Mouse (Mus musculus) heart, embryonic 14.5 days (tissue): ENCODE data around the gene Katnbl1. TPM values are rescaled to one million over a fixed set of nuclear protein-coding genes. Genes with fewer than 3 reads are reported as not detected.

Experiments
- ATAC-seq: fragments of 200-750 bp; cut with Nextera tagmentation; 2 replicates; pipeline ENCODE4 v1.8.0; 2017; ENCODE audit warnings: low read depth, moderate TSS enrichment; ENCODE audit not compliant: insufficient number of reproducible peaks, insufficient read depth, low FRiP score
- H3K27ac ChIP-seq, 2 experiments: fragments of 200-500 bp in 1 of 2; fragments of 300-500 bp in 1 of 2; sonication (generic) in 1 of 2; replicated peaks in 1 of 2; 2 replicates each; pipeline ENCODE4 v1.5.1; 2012 to 2014; ENCODE audit warnings: low read depth in 2 of 2, low read length in 2 of 2, control low read depth in 1 of 2, mild to moderate bottlenecking in 1 of 2, mixed read lengths in 1 of 2; ENCODE audit not compliant: control insufficient read depth in 1 of 2, insufficient read depth in 1 of 2
- H3K27me3 ChIP-seq: fragments of 300-500 bp; sonication (generic); 2 replicates; pipeline ENCODE4 v1.6.1; 2014; ENCODE audit warnings: mild to moderate bottlenecking, low read length, control low read depth; ENCODE audit not compliant: control insufficient read depth, insufficient read depth
- H3K36me3 ChIP-seq: fragments of 300-500 bp; sonication (generic); 2 replicates; pipeline ENCODE4 v1.6.1; 2014; ENCODE audit warnings: mild to moderate bottlenecking, control low read depth, low read length, mixed read lengths; ENCODE audit not compliant: control insufficient read depth, insufficient read depth
- H3K4me1 ChIP-seq, 2 experiments: fragments of 200-500 bp in 1 of 2; fragments of 300-500 bp in 1 of 2; sonication (generic) in 1 of 2; 2 replicates each; pipeline ENCODE4 v1.6.1; 2012 to 2014; ENCODE audit warnings: low read length in 2 of 2, control low read depth in 1 of 2, mixed read lengths in 1 of 2; ENCODE audit not compliant: control insufficient read depth in 2 of 2, insufficient read depth in 2 of 2
- H3K4me2 ChIP-seq: fragments of 300-500 bp; sonication (generic); 2 replicates; pipeline ENCODE4 v1.6.1; 2014; ENCODE audit warnings: mild to moderate bottlenecking, low read length
- H3K4me3 ChIP-seq, 2 experiments: fragments of 200-500 bp in 1 of 2; fragments of 300-500 bp in 1 of 2; sonication (generic) in 1 of 2; 2 replicates each; pipeline ENCODE4 v1.5.1; 2012 to 2014; ENCODE audit warnings: low read length in 2 of 2, mild to moderate bottlenecking in 2 of 2, control low read depth in 1 of 2, low read depth in 1 of 2, moderate library complexity in 1 of 2; ENCODE audit not compliant: control insufficient read depth in 1 of 2, insufficient read depth in 1 of 2
- H3K9ac ChIP-seq: fragments of 300-500 bp; sonication (generic); 2 replicates; pipeline ENCODE4 v1.6.1; 2014; ENCODE audit warnings: mild to moderate bottlenecking, low read length
- H3K9me3 ChIP-seq: fragments of 300-500 bp; sonication (generic); 2 replicates; pipeline ENCODE4 v1.6.1; 2016; ENCODE audit warnings: low read length, control low read depth; ENCODE audit not compliant: control insufficient read depth
- WGBS: fragments of 180-500 bp; shearing (Covaris S2); extraction: QIAGEN DNeasy Blood & Tissue Kit; methylation state at CpG from one replicate; pipeline ENCODE4 v1.1.7; 2014; 5-methylcytosine and 5-hydroxymethylcytosine counted together
- polyA plus RNA-seq: library from polyadenylated mRNA; unstranded; fragments of >200 nt; fragmentation: Nextera tagmentation; extraction: Ambion mirVana; gene quantifications from 2 replicates; pipeline ENCODE4 v1.2.1, GENCODE M21; 2014

Katnbl1 gene
- polyA plus RNA-seq, 1 experiment from 2014 or later, result 22.4 TPM

GRCm38 (mm10) chr2:112374610-112375009 is 4.4 kb upstream of the Katnbl1 start:
- H3K9ac ChIP-seq, result no peak overlapping the region
- H3K4me2 ChIP-seq, result no peak overlapping the region
- no peak for ATAC-seq
- H3K27me3 ChIP-seq, result no peaks in the 10 kb centered on the region
- peak overlapping the region in 1 of 2 experiments; percentile 3; a peak in 1 of 4 replicates for H3K27ac ChIP-seq
- no peaks in the 10 kb centered on the region for H3K4me1 ChIP-seq
- H3K9me3 ChIP-seq, result no peaks in the 10 kb centered on the region
- no peaks in the 10 kb centered on the region for H3K36me3 ChIP-seq
- WGBS, result 27% methylated on average over 5 of the region's 5 CpGs
- no peak overlapping the region for H3K4me3 ChIP-seq

- H3K27ac ChIP-seq, result 0 out of 4 replicates have a peak overlapping the region, but pooled peaks of 1 of the 2 experiments have one; percentile 83
- H3K4me1 ChIP-seq, result peaks cover 0 to 7% of the 10 kb centered on the region in 2 experiments; a peak in 2 of 4 replicates
- no peaks in the 10 kb centered on the region for H3K9me3 ChIP-seq
- no peaks in the 10 kb centered on the region for H3K27me3 ChIP-seq
- peak overlapping the region; percentile 96 for H3K9ac ChIP-seq
- no peaks in the 10 kb centered on the region for H3K36me3 ChIP-seq
- 47% methylated on average over 8 of the region's 8 CpGs for WGBS
- no peak for ATAC-seq
- peak overlapping the region; percentile 78 for H3K4me2 ChIP-seq
- H3K4me3 ChIP-seq, result peak overlapping the region; percentile 76 to 93; a peak in 3 of 4 replicates
These were observed 1.1 kb downstream of the Katnbl1 start for GRCm38 (mm10) chr2:112380131-112380530.

- H3K4me3 ChIP-seq, result no peak overlapping the region
- H3K9me3 ChIP-seq, result no peaks in the 10 kb centered on the region
- H3K36me3 ChIP-seq, result no peaks in the 10 kb centered on the region
- 94% methylated on average over 1 of the region's 1 CpGs for WGBS
- peaks cover 0 to 7% of the 10 kb centered on the region in 2 experiments; a peak in 2 of 4 replicates for H3K4me1 ChIP-seq
- no peak for ATAC-seq
- H3K27me3 ChIP-seq, result no peaks in the 10 kb centered on the region
- no peak overlapping the region for H3K4me2 ChIP-seq
- H3K9ac ChIP-seq, result no peak overlapping the region
- no peak overlapping the region for H3K27ac ChIP-seq
These were observed 2.2 kb downstream of the Katnbl1 start for GRCm38 (mm10) chr2:112381219-112381618.

- WGBS, result 92% methylated on average over 5 of the region's 5 CpGs
- no peak overlapping the region for H3K4me2 ChIP-seq
These were observed 11.8 kb downstream of the Katnbl1 start for GRCm38 (mm10) chr2:112390843-112391242.

GRCm38 (mm10) chr2:112391346-112392000 is 12.5 kb downstream of the Katnbl1 start:
- H3K27ac ChIP-seq, result no peak overlapping the region
- no peak overlapping the region for H3K4me3 ChIP-seq
- no peak for ATAC-seq
- no peaks in the 10 kb centered on the region for H3K27me3 ChIP-seq
- H3K36me3 ChIP-seq, result no peaks in the 10 kb centered on the region
- no peak overlapping the region for H3K9ac ChIP-seq
- peaks cover 0 to 14% of the 10 kb centered on the region in 2 experiments; a peak in 2 of 4 replicates for H3K4me1 ChIP-seq
- H3K9me3 ChIP-seq, result no peaks in the 10 kb centered on the region
- WGBS, result 84% methylated on average over 4 of the region's 4 CpGs
- H3K4me2 ChIP-seq, result no peak overlapping the region

More at GRCm38 (mm10) chr2:112390843-112391242, 11.8 kb downstream of the Katnbl1 start:
- H3K27ac ChIP-seq, result no peak overlapping the region
- no peaks in the 10 kb centered on the region for H3K9me3 ChIP-seq
- H3K4me1 ChIP-seq, result peaks cover 0 to 12% of the 10 kb centered on the region in 2 experiments; a peak in 2 of 4 replicates
- no peaks in the 10 kb centered on the region for H3K36me3 ChIP-seq
- no peak overlapping the region for H3K9ac ChIP-seq
- ATAC-seq, result no peak
- H3K27me3 ChIP-seq, result no peaks in the 10 kb centered on the region
- H3K4me3 ChIP-seq, result no peak overlapping the region

- no peak overlapping the region for H3K4me3 ChIP-seq
- peaks cover 0 to 18% of the 10 kb centered on the region in 2 experiments; a peak in 2 of 4 replicates for H3K4me1 ChIP-seq
- H3K27me3 ChIP-seq, result no peaks in the 10 kb centered on the region
- 81% methylated on average over 1 of the region's 1 CpGs for WGBS
- no peaks in the 10 kb centered on the region for H3K36me3 ChIP-seq
- H3K27ac ChIP-seq, result no peak overlapping the region
- no peak for ATAC-seq
- no peaks in the 10 kb centered on the region for H3K9me3 ChIP-seq
- H3K4me2 ChIP-seq, result no peak overlapping the region
- no peak overlapping the region for H3K9ac ChIP-seq
These were observed 13.7 kb downstream of the Katnbl1 start for GRCm38 (mm10) chr2:112392689-112393088.

- Histone ChIP-seq H3K36me3 (no peaks in the 10 kb centered on the region), H3K9ac (no peak overlapping the region), H3K4me3 (no peak overlapping the region), H3K27me3 (no peaks in the 10 kb centered on the region), H3K4me2 (no peak overlapping the region), H3K27ac (no peak overlapping the region), H3K4me1 (peaks cover 0 to 24% of the 10 kb centered on the region in 2 experiments; a peak in 2 of 4 replicates), H3K9me3 (no peaks in the 10 kb centered on the region)
- ATAC-seq, result no peak
These were observed 14.9 kb downstream of the Katnbl1 start for GRCm38 (mm10) chr2:112393958-112394357.
